Mouse (Mus musculus) C3H10T1/2 (cell line): ENCODE data around the gene Wdr43. TPM values are rescaled to one million over a fixed set of nuclear protein-coding genes. Genes with fewer than 3 reads are reported as not detected.

Experiments
- polyA plus RNA-seq, 2 experiments: library from polyadenylated mRNA; unstranded; fragments of >200 nt; fragmentation: generic; extraction: Trizol; gene quantifications; one replicate each; pipeline ENCODE4 v1.2.1; 2012; ENCODE audit warnings: missing spikeins in 2 of 2

The Wdr43 gene
- 10 to 100 TPM in 1 of 2 experiments, 1 to 10 TPM in 1; 6.6 to 10.3 TPM for polyA plus RNA-seq

DNA sequence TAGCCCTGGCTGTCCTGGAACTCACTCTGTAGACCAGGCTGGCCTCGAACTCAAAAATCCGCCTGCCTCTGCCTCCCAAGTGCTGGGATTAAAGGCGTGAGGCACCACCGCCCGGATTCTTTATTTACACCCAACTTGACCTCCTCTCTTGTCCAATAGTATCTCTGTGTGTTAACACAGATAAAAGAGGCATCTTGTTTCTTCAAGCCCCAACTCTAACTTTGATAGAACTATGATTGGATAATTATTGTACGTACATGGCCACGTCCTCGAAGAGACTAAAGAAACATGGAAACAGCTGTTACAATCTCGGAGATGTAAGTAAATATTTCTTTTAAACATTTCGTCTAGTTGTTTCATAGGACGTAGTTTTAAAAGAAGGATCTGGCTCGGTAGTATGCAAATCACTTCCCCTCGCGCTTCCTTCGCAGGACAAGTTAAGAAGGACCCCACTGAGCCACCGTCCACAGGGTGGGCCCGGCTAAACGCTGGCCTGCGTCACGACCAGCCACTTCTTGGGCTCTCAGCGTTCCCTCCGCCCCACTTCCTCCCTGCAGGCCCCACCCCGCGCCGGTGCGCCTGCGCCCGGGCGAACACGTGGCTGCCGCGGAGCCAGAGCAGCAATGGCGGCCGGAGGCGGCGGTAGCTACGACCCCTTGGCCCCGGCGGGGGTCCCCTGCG lies at the start of gene Wdr43:
Wdr43 (plus strand) TSS at position 258 of the 681 bp plus-strand sequence.

DNA sequence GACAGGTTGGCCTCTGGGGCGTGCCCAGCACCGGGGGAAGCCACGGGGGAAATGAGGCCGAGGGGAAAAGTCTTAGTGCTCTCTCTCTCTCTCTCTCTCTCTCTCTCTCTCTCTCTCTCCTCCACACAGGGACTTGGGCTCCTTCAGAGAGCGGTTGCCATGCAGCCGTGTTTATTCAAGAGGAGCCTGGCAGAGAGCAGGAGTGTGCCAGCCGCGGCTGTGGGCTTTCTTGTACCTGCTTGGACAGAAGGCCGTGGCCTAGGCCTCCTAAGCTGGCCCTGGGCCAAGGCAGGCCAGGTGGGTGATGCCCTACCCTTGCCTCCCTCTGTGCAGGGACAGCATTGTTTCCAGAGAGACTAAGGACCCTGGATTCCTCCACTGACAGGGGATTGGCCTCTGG lies 57.4 kb downstream of the Wdr43 start, which contains the start of gene Togaram2:
Togaram2 (plus strand) TSS at position 170 of the 400 bp plus-strand sequence.

Other genes with a start within 250 kb of the Wdr43 start
- 1 to 10 TPM in 1 of 2 experiments, under 1 TPM in 1; 0.08 to 1.5 TPM for gene Gm4707, start 156.0 kb upstream of the Wdr43 start, polyA plus RNA-seq
- 1 to 10 TPM; 1.9 to 9.1 TPM for gene Smchd1, start 140.6 kb upstream of the Wdr43 start, polyA plus RNA-seq
- gene Ndc80, start 89.0 kb upstream of the Wdr43 start, polyA plus RNA-seq = 10 to 100 TPM in 1 of 2 experiments, 1 to 10 TPM in 1; 1.5 to 12.9 TPM
- gene Spdya, start 63.8 kb upstream of the Wdr43 start, polyA plus RNA-seq = under 1 TPM; 0.02 to 0.81 TPM
- under 1 TPM; 0.05 to 0.25 TPM for gene Togaram2, start 57.4 kb downstream of the Wdr43 start, polyA plus RNA-seq
- gene Pcare, start 137.0 kb downstream of the Wdr43 start, polyA plus RNA-seq = under 1 TPM in 1 of 2 experiments, not detected in 1; 0.01 TPM
- 1 to 10 TPM; 1.7 to 7.5 TPM for gene Clip4, start 152.6 kb downstream of the Wdr43 start, polyA plus RNA-seq